Mouse (Mus musculus): ENCODE results near the gene Vsig10l.

Gene Vsig10l

DNA sequence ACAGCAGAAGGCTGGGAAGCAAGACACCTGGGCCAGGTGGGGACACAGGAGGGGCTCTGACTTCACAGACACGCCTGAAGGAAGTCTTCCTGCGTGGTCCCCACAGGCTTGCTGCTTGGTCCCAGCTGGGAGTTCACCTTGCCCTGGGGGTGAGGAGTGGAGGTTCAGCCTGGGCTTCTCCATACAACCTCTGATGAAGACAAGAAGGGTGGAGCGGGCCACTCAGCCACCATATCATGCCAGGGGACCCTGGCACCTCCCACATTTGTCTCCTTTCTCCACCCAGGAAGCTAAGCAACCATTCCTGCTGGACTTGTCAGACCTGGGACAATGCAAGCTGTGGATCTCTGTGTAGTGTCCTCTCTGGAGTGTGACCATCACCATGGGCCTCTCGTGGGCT, at the start of gene Vsig10l:
TSS of gene Vsig10l (plus strand) at position 301 of the 400 bp plus-strand sequence.
- no peak for DNase-seq

DNA sequence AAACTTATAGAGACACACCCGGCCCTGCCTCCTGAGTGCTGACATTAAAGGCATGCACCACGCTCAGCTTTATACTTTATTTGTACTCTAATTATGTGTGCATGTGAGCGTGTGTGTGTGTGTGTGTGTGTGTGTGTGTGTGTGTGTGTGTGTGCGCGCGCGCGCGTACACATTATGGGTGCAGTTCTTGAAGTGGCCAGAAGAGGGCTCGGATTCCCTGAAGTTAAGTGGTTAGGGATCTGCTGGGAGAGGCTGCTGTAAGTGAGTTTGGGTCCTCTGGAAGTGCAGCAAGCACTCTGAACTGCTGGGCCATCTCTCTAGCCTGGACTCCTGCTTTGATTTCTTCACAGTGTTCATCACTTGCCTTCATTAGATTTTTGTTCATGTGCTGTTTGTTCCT, 45.7 kb upstream of the Vsig10l start:
- DNase-seq: peak in 1 of 2 experiments; percentile 9

DNA sequence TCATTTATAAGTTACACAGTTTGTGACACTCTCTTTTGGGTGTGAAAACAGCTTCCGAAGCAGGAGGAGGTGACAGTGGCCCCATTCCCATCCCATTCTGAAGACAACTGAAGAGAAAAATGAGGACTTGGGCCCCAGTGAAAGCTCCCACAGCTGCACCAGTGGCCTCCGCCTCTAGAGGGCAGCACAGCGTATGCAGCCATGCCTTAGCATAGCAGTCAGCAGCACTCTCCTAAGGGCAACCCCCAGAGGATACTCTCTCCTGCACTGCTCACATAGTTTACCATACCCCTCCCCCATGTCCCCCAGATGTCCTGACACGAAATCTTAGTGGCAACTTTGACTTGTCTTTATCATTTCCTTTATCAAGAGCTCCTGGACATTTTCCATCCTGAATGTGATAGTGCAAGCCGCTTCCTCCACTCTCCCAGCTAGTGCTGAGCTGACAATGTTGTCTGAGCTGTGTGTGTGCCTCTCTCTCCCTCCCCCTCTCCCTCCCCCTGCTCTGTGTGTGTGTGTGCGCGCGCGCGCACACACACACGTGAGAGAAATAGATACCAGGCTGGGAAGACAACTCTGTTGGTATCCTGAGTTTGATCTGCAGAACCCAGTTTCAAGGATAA, 39.8 kb upstream of the Vsig10l start:
- DNase-seq: peak; percentile 88 to 91

DNA sequence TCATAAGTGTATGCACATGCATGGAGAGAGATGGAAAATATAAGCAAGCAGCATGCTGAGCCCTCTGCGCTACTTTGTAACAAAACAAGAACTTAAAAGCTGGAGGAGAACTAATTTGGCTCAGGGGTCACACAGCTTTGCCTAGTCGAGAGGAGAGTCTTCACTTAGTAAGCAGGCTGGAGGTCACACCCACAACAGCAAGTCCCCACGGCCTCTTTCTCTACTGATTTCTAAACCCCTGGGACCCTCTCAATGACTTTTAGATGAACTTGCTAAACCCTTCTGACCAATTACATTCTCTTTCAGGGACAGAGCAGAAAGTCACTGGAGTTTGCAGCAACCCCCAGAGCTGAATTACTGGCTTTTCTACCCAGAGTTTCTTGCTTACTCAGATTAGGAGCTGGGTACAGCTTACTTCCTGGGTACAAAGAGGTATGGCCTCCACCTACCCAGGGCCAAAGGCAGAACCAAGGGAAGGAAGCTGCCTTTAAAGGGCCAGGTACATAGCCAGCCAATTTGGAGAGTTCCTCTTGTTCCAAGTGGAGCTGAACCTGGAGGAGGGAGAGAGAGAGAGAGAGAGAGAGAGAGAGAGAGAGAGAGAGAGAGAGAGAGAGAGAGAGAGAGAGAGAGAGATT, 38.8 kb upstream of the Vsig10l start:
- no peak for DNase-seq

DNA sequence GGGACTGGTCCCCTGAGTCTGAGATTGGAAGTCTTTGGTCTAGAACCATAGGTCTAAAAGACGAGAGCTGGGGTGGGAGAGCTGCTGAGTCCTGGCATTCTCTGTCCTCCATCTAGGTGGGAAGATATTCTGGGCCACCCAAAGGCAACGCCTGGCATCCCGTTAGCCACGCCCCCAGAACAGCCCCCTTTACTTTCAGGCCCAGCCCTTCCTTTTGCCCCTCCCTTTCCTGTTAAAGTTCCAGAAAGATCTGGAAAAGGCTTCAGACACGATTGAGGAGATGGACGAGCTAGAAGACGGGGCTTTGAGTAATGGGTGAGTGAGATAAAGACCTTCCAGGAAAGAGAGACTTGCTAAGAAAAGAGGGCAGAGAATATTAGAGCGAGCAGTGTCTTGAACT, 35.5 kb upstream of the Vsig10l start, which contains the start of gene Lim2:
TSS of gene Lim2 (plus strand) at position 265 of the 400 bp plus-strand sequence.
- DNase-seq: no peak

DNA sequence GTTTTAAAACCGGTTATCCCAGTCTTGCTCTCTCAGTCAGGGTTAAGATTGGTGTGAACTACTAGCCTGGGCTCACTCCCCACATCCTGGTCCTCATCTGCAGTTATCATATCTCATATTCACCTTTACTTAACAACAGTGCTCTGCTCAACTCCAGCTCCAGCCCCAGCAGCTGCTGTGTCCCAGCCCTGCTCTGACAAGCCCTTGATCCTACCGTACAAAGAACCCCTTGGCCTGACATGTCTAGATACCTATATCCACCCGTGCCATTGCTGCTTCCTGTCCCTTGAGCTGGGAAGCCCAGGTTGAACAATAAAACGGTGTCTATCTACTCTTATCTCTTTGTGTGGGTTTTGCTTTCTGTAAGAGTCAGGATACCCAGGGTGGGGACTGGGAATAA, 33.5 kb upstream of the Vsig10l start:
- DNase-seq: no peak

DNA sequence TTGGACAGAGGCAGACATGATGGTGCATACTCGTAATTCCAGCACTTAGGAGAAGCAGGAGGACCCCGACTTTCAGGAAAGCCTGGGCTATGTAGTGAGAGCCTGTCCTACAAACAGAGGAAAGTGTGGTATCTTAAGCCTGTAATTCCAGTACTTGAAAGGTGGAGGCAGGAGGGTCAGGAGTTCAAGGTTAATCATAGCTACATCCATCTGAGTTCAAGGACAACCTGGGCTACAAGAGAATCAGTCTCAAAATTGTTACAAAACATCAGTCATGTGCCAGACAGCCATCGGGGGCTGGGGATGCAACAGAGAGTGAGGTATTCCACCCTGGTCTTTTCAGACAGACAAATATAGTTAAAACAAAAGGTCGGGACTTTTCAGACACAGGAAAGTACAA, 30.1 kb upstream of the Vsig10l start:
- DNase-seq: no peak

DNA sequence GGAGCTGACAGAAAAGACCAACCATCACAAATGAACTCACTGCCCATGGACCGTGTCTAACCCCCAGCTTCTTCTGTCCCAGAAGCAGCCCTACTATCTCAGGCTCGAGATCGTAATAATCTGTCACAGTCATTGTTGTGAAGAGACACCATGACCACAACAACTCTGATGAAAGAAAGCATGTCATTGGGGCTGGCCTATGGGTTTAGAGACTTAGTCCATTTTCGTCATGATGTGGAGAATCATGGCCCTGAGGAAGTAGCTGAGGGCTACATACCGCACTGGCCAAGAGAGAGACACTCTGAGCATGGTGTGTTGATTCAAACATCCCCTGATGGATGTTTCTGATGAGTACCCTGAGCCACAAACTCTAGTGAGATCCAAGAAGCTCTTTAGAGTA, 28.3 kb upstream of the Vsig10l start:
- DNase-seq: no peak

DNA sequence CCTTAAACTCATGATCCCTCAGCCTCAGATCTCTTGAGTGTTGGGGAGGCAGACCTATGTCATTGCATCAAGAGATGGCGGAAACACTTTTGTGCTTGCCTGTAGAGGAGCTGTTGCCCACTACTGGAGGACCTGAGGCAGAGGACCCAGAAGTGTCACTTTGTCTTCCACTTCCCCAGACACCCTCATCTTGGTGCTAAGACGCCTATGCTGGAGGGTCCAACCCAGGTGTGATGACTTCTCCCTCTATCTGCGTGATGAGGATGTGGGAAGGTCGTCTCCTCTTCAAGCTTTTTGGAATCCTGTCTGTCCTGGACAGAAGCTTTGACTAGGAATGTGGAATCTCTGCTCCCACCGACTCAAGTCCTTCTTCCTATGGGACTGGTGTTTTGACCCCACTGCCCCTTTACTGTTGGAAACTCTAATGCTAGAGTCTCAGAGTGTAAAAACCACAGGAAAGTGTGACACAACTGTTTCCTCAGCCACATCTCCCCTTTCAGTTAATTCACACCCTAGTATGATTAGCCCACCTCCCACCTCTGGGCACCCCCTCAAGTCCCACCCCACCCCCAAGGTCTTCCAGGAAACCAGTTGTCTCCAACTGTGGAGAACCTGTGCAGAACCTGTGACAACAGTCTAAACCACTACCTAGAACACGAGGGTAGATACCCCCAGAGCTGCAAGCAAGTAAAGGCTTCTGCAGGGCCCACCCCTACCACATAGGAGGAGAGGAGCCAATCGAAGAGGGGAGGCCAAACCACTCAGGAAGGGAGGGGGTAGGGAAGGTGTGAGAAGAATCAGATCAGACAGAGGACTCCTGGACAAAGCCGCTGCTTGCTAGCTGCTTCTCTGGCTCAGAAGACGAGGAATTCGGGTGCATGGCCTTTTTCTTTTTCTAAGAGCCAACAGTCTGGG, 26.4 kb upstream of the Vsig10l start, which contains the start of gene Nkg7:
TSS of gene Nkg7 (plus strand) at position 733 of the 915 bp plus-strand sequence.
- DNase-seq: no peak

DNA sequence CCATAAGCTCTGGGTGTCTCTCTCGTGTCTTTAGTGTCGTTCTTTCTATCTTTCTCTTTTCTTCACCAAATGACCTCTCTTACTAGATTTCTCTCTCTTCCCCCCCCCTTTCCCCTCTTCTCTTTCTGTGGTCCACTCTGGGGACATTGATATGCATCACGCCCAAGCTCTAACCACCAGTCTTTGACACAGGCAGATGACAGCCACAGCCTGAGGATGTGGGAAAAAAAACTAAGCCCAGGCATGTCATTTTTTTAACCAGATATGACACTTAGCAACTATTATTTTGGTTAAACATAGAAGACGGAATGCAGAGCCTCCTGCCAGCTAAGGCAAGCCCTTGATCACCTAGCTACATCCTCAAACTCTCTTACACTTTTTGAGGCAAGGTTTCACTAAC, 24.3 kb upstream of the Vsig10l start:
- no peak for DNase-seq

DNA sequence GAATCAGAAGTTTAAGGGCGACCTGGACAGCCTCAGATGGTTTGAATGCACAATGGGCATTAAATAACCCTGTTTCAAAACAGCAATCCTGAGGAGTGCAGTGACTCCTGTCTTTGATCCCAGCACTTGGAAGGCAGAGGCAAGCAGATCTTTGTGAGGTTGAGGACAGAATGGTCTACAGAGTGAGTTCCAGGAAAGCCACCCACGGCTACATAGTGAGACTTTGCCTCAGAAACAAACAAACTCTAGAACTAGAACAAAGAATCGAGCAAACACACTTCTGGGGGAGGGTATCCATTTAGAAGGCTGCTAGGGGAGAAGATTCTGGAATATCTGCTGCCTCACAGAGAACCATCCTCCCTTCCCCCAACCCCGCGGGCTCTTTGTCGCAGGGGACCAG, 22.5 kb upstream of the Vsig10l start, which contains the start of gene Cldnd2:
TSS of gene Cldnd2 (plus strand) at position 301 of the 400 bp plus-strand sequence.
- DNase-seq: no peak

DNA sequence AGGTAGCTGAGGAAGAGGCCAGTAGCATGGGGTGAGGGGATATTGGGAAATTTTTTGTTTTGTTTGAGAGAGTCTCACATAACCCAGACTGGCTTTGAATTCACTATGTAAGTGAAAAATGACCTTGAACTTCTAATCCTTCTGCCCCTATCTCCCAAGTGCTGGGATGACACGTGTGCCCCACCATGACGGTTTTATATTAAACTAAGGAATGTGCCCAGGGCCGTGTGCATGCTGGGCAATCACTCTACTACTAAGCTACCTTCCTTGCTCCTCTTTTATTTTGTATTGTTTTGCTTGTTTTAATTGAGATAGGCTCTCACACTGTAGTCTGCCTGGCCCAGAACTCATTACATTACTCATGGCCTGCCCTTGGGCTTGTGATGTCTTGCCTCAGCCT, 21.9 kb upstream of the Vsig10l start:
- DNase-seq: no peak

DNA sequence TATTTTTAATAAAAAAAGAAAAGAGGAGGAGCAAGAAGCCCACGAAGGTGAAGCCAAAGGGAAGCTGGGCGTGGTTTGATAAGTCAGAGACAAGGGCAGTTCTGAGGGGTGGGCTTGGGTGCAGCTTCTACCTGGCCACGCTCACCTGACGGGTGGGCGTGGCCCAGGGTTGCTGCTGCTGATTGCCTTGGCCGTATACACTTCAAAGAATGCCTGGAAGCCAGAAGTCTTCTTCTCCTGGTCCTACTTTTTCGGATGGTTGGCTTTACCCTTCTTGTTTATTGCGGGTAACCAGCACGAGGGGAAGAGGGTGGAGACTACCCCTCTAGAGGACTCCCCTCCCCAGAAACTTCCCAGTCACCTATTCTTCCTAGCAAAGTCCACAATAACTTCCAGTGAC, 20.3 kb upstream of the Vsig10l start:
- no peak for DNase-seq

DNA sequence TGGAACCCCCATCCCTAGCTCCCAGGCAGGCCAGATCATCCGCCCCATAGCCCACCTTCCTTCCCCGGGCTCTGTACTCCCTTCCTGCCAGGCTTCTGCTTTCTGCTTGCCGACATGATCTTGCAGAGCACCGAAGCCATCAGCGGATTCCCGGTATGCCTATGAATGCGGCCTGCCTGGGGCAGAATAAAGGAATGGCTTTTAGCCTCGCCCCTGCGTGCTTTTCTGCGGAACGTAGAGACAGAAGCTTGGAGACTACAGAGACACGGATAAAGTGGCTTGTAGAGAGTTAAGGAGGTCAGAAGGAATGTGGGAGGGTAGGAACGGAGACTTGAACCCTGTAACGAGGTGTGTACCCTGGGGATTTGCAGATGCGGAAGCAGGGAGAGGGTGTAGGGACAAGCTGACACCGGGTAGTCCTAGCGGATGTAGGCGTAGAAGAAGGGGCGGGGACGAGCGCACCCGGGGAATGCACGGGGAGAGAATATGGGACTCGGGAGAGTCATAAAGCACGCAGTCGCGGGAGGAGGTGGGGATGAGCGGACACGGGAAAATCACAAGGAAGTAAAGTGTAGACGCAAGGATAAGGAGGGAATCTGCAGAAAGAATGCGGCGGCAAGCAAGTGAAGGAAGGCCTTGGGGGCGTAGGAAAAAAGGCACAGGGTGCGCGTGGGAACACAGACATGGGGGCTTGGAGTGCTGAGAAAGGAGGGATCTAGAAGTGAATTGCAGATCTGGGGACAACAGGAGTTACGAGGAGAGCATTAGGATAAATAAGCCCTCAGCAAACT, 19.6 kb upstream of the Vsig10l start:
- peak; percentile 55 to 64 for DNase-seq

DNA sequence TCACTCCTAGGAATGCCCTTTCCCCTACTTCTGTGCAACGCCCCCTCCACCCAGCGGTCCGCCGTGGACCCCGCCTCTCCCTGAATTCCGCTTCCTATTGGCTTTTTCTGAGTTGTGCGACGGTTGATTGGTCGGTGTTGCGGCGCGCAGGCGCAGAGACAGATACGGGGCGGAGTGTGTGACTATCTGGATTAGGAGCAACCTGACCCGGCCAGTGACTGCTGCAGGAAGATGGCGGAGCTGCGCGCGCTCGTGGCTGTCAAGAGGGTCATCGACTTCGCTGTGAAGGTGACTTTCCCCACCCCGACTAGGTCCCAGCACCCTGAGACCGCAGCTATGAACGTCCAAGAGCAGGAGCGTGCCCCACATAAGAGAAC, 19.0 kb upstream of the Vsig10l start, which contains the start of the genes Etfb and Gm45233:
TSS of gene Etfb (plus strand) at position 167 of the 377 bp plus-strand sequence.
TSS of gene Gm45233 (plus strand) at position 212 of the 377 bp plus-strand sequence.
- peak; percentile 92 to 94 for DNase-seq

DNA sequence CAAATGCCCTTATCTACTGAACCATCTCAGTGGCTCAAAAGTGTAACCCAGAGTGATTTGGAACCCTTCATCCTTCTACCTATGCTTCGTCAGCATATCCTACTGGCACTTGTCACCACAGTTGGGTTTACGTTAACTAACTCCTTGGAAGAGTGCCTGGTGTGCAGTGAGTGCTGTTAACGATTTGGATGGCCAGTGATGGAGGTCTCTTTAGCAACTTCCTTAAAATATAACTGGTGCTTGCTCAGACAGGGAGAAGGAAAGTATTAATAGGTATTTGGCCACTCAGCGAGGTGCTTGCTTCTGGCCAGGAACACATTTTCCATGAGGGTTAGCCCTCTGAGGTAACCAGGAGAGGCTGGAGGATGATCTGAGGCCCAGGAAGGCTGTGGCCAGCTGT, 15.2 kb upstream of the Vsig10l start:
- no peak for DNase-seq

DNA sequence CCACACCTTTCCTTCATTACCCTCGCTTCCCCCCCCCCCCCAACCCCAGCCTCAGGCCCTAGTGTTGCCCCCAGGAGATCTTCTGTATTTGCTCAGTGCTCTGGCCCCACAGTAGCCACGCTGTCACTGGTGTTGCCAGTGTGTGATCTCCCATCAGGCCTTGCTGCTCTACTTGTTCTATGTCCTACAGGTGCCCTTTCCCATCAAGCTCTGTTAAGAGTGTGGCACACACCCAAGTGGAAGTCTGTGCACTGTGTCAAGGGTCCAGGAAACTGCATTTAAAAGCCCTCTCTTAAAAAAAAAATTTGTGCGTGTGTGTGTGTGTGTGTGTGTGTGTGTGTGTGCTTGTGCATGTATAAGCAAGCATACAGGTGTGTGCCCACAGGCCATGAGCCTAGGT, 14.7 kb upstream of the Vsig10l start:
- no peak for DNase-seq

DNA sequence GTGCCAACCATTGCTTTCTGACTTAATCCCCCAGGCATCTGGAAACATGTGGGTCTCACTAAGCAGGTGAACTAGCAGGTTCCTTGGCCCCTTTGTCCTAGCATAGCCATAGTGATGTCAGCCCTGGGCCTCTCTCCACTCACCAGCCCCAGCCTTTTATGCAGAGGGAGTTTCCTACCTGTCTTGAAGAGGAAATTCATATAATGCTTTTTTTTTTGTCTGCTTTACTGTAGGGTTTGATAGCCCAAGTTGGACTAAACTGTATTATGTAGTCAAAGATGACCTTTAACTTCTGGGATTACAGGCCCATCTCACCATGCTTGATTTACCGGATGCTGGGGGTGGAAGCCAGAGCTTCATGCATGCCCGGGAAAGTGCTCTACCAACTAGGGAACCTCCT, 13.1 kb upstream of the Vsig10l start:
- no peak for DNase-seq

DNA sequence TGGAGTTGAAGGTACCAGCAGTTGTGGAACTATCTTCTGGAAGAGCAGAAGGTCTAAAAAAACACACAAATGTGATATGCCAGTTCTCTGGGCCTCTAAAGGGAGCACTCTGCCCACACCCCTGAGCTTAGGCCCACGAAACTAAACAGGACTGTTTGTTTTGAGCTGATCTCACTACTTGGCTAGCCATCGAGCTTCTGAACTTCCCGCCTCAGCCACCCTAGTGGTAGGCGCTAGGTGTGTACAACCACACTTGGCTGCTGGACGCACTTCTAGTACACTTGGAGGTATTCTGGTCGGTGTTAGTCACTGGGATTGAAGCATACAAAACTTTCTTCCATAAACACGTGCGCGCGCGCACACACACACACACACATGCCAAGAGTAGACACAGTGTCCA, 11.2 kb upstream of the Vsig10l start:
- no peak for DNase-seq

DNA sequence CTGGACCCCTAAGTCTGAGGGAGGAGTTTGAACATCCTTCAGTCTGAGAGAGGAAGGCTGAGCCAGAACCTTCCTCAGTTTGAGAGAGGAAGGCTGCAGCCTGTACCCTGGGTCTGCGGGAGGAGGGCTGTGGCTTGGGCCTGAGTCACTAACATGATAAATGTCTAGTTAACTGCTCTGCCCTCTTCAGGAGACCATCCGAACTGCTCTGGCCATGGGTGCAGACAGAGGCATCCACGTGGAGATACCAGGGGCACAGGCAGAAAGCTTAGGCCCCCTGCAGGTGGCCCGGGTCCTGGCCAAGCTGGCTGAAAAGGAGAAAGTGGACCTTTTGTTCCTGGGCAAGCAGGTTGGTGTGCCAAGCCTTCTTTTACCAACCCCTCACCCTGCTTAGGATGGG, 10.3 kb upstream of the Vsig10l start:
- peak in 1 of 2 experiments; percentile 26 for DNase-seq

DNA sequence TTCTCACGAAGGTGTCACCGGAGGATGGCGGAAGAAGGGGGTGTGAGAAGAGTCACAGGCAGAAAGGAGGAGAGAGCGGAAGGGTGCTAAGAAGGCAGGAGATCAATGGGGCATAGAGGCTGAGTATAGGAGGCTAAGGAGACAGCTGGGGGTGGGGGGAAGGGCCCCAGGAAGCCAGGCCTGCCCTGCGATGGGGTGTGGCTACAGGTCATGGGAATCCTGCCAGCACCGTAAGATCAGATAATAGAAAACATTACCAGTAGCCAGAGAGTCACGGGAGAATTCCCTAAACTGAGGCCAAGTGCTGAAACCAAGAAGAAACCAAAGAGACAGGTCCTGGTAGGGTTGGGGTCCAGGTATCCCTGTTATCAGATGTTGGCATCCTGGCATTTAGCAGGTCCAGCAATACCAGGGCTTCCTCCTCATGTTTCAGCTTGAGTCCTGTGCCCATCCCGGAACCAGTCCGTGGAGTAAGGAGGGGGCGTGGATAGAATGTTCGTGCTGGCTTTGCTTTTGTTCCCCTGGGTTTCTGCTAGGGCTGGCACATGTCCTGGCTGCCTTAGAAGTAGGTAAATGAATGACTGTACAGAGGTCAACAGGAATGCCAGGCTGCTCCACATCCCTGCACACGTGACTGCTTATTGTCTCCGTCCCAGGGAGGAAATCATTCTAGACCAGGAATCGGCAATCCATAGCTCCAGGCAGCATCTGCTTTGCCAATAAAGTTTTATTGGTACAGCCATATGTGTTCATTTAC, 9.2 kb upstream of the Vsig10l start:
- no peak for DNase-seq

DNA sequence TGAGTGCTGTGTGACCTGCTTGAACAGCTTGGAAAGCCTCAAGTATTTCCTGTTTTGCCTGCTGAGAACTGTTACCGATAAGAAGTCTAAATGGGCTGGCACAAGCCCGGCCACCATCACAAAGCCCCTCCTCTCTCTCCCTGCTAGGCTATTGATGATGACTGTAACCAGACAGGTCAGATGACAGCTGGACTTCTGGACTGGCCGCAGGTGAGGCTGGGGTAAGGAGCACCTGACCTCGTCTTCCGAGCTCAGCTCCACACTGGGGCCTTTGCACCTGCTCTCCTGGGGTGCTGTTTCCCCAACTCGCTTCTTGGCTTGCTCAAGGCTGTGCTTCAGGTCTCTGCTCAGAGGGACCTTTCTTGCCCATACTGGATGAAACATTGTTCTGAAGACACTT, 8.6 kb upstream of the Vsig10l start:
- DNase-seq: no peak
